Mouse (Mus musculus): ENCODE data around the gene Ssr1. TPM values are rescaled to one million over a fixed set of nuclear protein-coding genes. Genes with fewer than 3 reads are reported as not detected.

Ssr1 gene
- total RNA-seq, 2 experiments from 2014 or later, result 55.6 to 68.6 TPM

GRCm38 (mm10) chr13:37980346-37980745 is 13.7 kb downstream of the Ssr1 start:
- no peak for DNase-seq

- DNase-seq, result no peak
Observed at GRCm38 (mm10) chr13:37979506-37979905, 14.5 kb downstream of the Ssr1 start.

GRCm38 (mm10) chr13:37974731-37975130 is 19.3 kb downstream of the Ssr1 start:
- DNase-seq, result no peak

- no peak for DNase-seq
Observed at GRCm38 (mm10) chr13:37974036-37974435, 20.0 kb downstream of the Ssr1 start.

- no peak for DNase-seq
Observed at GRCm38 (mm10) chr13:37970887-37971530, 23.0 kb downstream of the Ssr1 start.

GRCm38 (mm10) chr13:37969988-37970387 is 24.0 kb downstream of the Ssr1 start:
- no peak for DNase-seq

GRCm38 (mm10) chr13:37969337-37969736 is 24.7 kb downstream of the Ssr1 start:
- DNase-seq, result peak; percentile 68

- DNase-seq, result no peak
Observed at GRCm38 (mm10) chr13:37967565-37967964, 26.5 kb downstream of the Ssr1 start.

GRCm38 (mm10) chr13:37967052-37967437 is 27.0 kb downstream of the Ssr1 start:
- DNase-seq, result no peak

- no peak for DNase-seq
Observed at GRCm38 (mm10) chr13:37966256-37967051, 27.6 kb downstream of the Ssr1 start.

- DNase-seq, result no peak
Observed at GRCm38 (mm10) chr13:37965126-37965914, 28.7 kb downstream of the Ssr1 start.

- DNase-seq, result no peak
Observed at GRCm38 (mm10) chr13:37964128-37965087, 29.6 kb downstream of the Ssr1 start.

- DNase-seq, result peak; percentile 52
Observed at GRCm38 (mm10) chr13:37963354-37964007, 30.5 kb downstream of the Ssr1 start.

GRCm38 (mm10) chr13:37962541-37962940 is 31.5 kb downstream of the Ssr1 start:
- DNase-seq, result no peak

GRCm38 (mm10) chr13:37959936-37960335 is 34.1 kb downstream of the Ssr1 start:
- DNase-seq, result no peak

GRCm38 (mm10) chr13:37959239-37959907 is 34.6 kb downstream of the Ssr1 start:
- peak; percentile 29 for DNase-seq

- no peak for DNase-seq
Observed at GRCm38 (mm10) chr13:37958498-37959238, 35.3 kb downstream of the Ssr1 start.

- DNase-seq, result no peak
Observed at GRCm38 (mm10) chr13:37954318-37954717, 39.7 kb downstream of the Ssr1 start.

GRCm38 (mm10) chr13:37952981-37953380 is 41.0 kb downstream of the Ssr1 start:
- DNase-seq, result no peak

- DNase-seq, result peak; percentile 59
Observed at GRCm38 (mm10) chr13:37946734-37947133, 47.3 kb downstream of the Ssr1 start.
